Mouse (Mus musculus): ENCODE results near the gene Atrnl1. TPM values are rescaled to one million over a fixed set of nuclear protein-coding genes. Genes with fewer than 3 reads are reported as not detected.
A peak's percentile ranks its signal among the peaks of the same experiment; 100 is the strongest.

Atrnl1 gene
- polyA plus RNA-seq, 1 experiment from 2014 or later = 5.1 TPM

GRCm38 (mm10) chr19:57713138-57713537 lies 102.3 kb downstream of the Atrnl1 start:
- no peaks in the 10 kb centered on the region for H3K27me3 ChIP-seq (replicated peaks)
- H3K27ac ChIP-seq (ENCODE audit: poor library complexity, severe bottlenecking) = no peak overlapping the region
- no peak overlapping the region for H3K4me2 ChIP-seq
- no peak for ATAC-seq (ENCODE audit: insufficient number of reproducible peaks, low FRiP score)
- H3K4me1 ChIP-seq (replicated peaks) = no peaks in the 10 kb centered on the region
- WGBS = 77% methylated on average over 5 of the region's 5 CpGs
- no peak overlapping the region for H3K4me3 ChIP-seq
- 0 out of 2 replicates have a peak, but pooled peaks cover 3% of the 10 kb centered on the region for H3K9me3 ChIP-seq (replicated peaks)
- no peak overlapping the region for H3K9ac ChIP-seq
- peaks cover 26% of the 10 kb centered on the region for H3K36me3 ChIP-seq

- H3K4me1 ChIP-seq (replicated peaks) = no peaks in the 10 kb centered on the region
- no peak overlapping the region for H3K9ac ChIP-seq
- H3K4me3 ChIP-seq = no peak overlapping the region
- H3K27me3 ChIP-seq (replicated peaks) = no peaks in the 10 kb centered on the region
- H3K36me3 ChIP-seq = 0 out of 2 replicates have a peak, but pooled peaks cover 5% of the 10 kb centered on the region
- H3K4me2 ChIP-seq = no peak overlapping the region
- no peak overlapping the region for H3K27ac ChIP-seq (ENCODE audit: poor library complexity, severe bottlenecking)
- WGBS = 86% methylated on average over 6 of the region's 6 CpGs
- no peaks in the 10 kb centered on the region for H3K9me3 ChIP-seq (replicated peaks)
- no peak for ATAC-seq (ENCODE audit: insufficient number of reproducible peaks, low FRiP score)
Measured at GRCm38 (mm10) chr19:57724920-57725319, 114.1 kb downstream of the Atrnl1 start.

- 95% methylated on average over 2 of the region's 2 CpGs for WGBS
- H3K4me3 ChIP-seq = no peak overlapping the region
- H3K4me1 ChIP-seq (replicated peaks) = no peaks in the 10 kb centered on the region
- no peaks in the 10 kb centered on the region for H3K27me3 ChIP-seq (replicated peaks)
- no peak overlapping the region for H3K27ac ChIP-seq (ENCODE audit: poor library complexity, severe bottlenecking)
- H3K36me3 ChIP-seq = 0 out of 2 replicates have a peak, but pooled peaks cover 5% of the 10 kb centered on the region
- no peak for ATAC-seq (ENCODE audit: insufficient number of reproducible peaks, low FRiP score)
- H3K9me3 ChIP-seq (replicated peaks) = no peaks in the 10 kb centered on the region
- no peak overlapping the region for H3K9ac ChIP-seq
- no peak overlapping the region for H3K4me2 ChIP-seq
Measured at GRCm38 (mm10) chr19:57725326-57725725, 114.5 kb downstream of the Atrnl1 start.

GRCm38 (mm10) chr19:57727009-57727408 lies 116.2 kb downstream of the Atrnl1 start:
- Histone ChIP-seq H3K4me2 (no peak overlapping the region), H3K27me3 (replicated peaks) (no peaks in the 10 kb centered on the region), H3K9me3 (replicated peaks) (no peaks in the 10 kb centered on the region), H3K36me3 (0 out of 2 replicates have a peak, but pooled peaks cover 5% of the 10 kb centered on the region), H3K9ac (no peak overlapping the region), H3K4me3 (no peak overlapping the region), H3K27ac (ENCODE audit: poor library complexity, severe bottlenecking) (no peak overlapping the region), H3K4me1 (replicated peaks) (no peaks in the 10 kb centered on the region)
- ATAC-seq (ENCODE audit: insufficient number of reproducible peaks, low FRiP score) = no peak
- 90% methylated on average over 4 of the region's 4 CpGs for WGBS

GRCm38 (mm10) chr19:57737475-57737874 lies 126.6 kb downstream of the Atrnl1 start:
- Histone ChIP-seq H3K4me2 (no peak overlapping the region), H3K36me3 (peaks cover 26% of the 10 kb centered on the region), H3K27me3 (replicated peaks) (no peaks in the 10 kb centered on the region), H3K27ac (ENCODE audit: poor library complexity, severe bottlenecking) (no peak overlapping the region), H3K9me3 (replicated peaks) (no peaks in the 10 kb centered on the region), H3K9ac (no peak overlapping the region), H3K4me1 (replicated peaks) (no peaks in the 10 kb centered on the region), H3K4me3 (no peak overlapping the region)
- ATAC-seq (ENCODE audit: insufficient number of reproducible peaks, low FRiP score) = no peak
- WGBS = 87% methylated on average over 3 of the region's 3 CpGs

- Histone ChIP-seq H3K4me3 (no peak overlapping the region), H3K9ac (no peak overlapping the region), H3K36me3 (peaks cover 3% of the 10 kb centered on the region; the same call in 1 of the 2 replicates), H3K27ac (ENCODE audit: poor library complexity, severe bottlenecking) (no peak overlapping the region), H3K27me3 (replicated peaks) (no peaks in the 10 kb centered on the region), H3K9me3 (replicated peaks) (no peaks in the 10 kb centered on the region), H3K4me2 (no peak overlapping the region), H3K4me1 (replicated peaks) (no peaks in the 10 kb centered on the region)
- no peak for ATAC-seq (ENCODE audit: insufficient number of reproducible peaks, low FRiP score)
- 57% methylated on average over 9 of the region's 9 CpGs for WGBS
Measured at GRCm38 (mm10) chr19:57745579-57745978, 134.7 kb downstream of the Atrnl1 start.

GRCm38 (mm10) chr19:57746553-57746952 lies 135.7 kb downstream of the Atrnl1 start:
- no peak for ATAC-seq (ENCODE audit: insufficient number of reproducible peaks, low FRiP score)
- Histone ChIP-seq H3K4me1 (replicated peaks) (no peaks in the 10 kb centered on the region), H3K4me2 (no peak overlapping the region), H3K9ac (no peak overlapping the region), H3K4me3 (no peak overlapping the region), H3K9me3 (replicated peaks) (no peaks in the 10 kb centered on the region), H3K36me3 (no peaks in the 10 kb centered on the region), H3K27me3 (replicated peaks) (no peaks in the 10 kb centered on the region), H3K27ac (ENCODE audit: poor library complexity, severe bottlenecking) (no peak overlapping the region)
- WGBS = 89% methylated on average over 11 of the region's 11 CpGs

- H3K4me3 ChIP-seq = no peak overlapping the region
- no peak for ATAC-seq (ENCODE audit: insufficient number of reproducible peaks, low FRiP score)
- peaks cover 15% of the 10 kb centered on the region; the same call in 1 of the 2 replicates for H3K36me3 ChIP-seq
- H3K9me3 ChIP-seq (replicated peaks) = no peaks in the 10 kb centered on the region
- H3K27ac ChIP-seq (ENCODE audit: poor library complexity, severe bottlenecking) = no peak overlapping the region
- H3K9ac ChIP-seq = no peak overlapping the region
- no peaks in the 10 kb centered on the region for H3K4me1 ChIP-seq (replicated peaks)
- H3K27me3 ChIP-seq (replicated peaks) = no peaks in the 10 kb centered on the region
- no peak overlapping the region for H3K4me2 ChIP-seq
- WGBS = 88% methylated on average over 14 of the region's 14 CpGs
Measured at GRCm38 (mm10) chr19:57752189-57752588, 141.4 kb downstream of the Atrnl1 start.

- Histone ChIP-seq H3K27ac (ENCODE audit: poor library complexity, severe bottlenecking) (peak overlapping the region; percentile 30; the same call in 1 of the 2 replicates), H3K36me3 (peaks cover 6% of the 10 kb centered on the region; the same call in 1 of the 2 replicates), H3K27me3 (replicated peaks) (no peaks in the 10 kb centered on the region), H3K4me1 (replicated peaks) (peaks cover 11% of the 10 kb centered on the region), H3K9ac (no peak overlapping the region), H3K4me2 (no peak overlapping the region), H3K4me3 (no peak overlapping the region), H3K9me3 (replicated peaks) (no peaks in the 10 kb centered on the region)
- WGBS = 72% methylated on average over 2 of the region's 2 CpGs
- no peak for ATAC-seq (ENCODE audit: insufficient number of reproducible peaks, low FRiP score)
Measured at GRCm38 (mm10) chr19:57762526-57762925, 151.7 kb downstream of the Atrnl1 start.

GRCm38 (mm10) chr19:57764576-57765371 lies 153.9 kb downstream of the Atrnl1 start:
- 85% methylated on average over 16 of the region's 16 CpGs for WGBS
- Histone ChIP-seq H3K9me3 (replicated peaks) (no peaks in the 10 kb centered on the region), H3K27me3 (replicated peaks) (no peaks in the 10 kb centered on the region), H3K27ac (ENCODE audit: poor library complexity, severe bottlenecking) (no peak overlapping the region), H3K36me3 (peaks cover 10% of the 10 kb centered on the region; the same call in 1 of the 2 replicates), H3K4me3 (no peak overlapping the region), H3K4me1 (replicated peaks) (peaks cover 11% of the 10 kb centered on the region), H3K4me2 (no peak overlapping the region), H3K9ac (no peak overlapping the region)
- no peak for ATAC-seq (ENCODE audit: insufficient number of reproducible peaks, low FRiP score)

- Histone ChIP-seq H3K4me1 (replicated peaks) (peaks cover 9% of the 10 kb centered on the region), H3K9me3 (replicated peaks) (no peaks in the 10 kb centered on the region), H3K4me2 (no peak overlapping the region), H3K36me3 (peaks cover 5% of the 10 kb centered on the region; the same call in 1 of the 2 replicates), H3K4me3 (no peak overlapping the region), H3K9ac (no peak overlapping the region), H3K27ac (ENCODE audit: poor library complexity, severe bottlenecking) (no peak overlapping the region), H3K27me3 (replicated peaks) (no peaks in the 10 kb centered on the region)
- no peak for ATAC-seq (ENCODE audit: insufficient number of reproducible peaks, low FRiP score)
- 21% methylated on average over 2 of the region's 2 CpGs for WGBS
Measured at GRCm38 (mm10) chr19:57767051-57767450, 156.2 kb downstream of the Atrnl1 start.
